Mouse (Mus musculus) lung, adult 2 months (tissue): ENCODE measurements around the gene Stim2.

ENCODE experiments used
- CTCF ChIP-seq: fragments of 200-500 bp; IDR thresholded peaks from 2 replicates; pipeline ENCODE4 v1.5.1; 2011; ENCODE audit warnings: mild to moderate bottlenecking, low read length, control low read depth; ENCODE audit not compliant: insufficient read depth
- POLR2A ChIP-seq: fragments of 200-500 bp; IDR thresholded peaks from 2 replicates; pipeline ENCODE4 v1.6.1; 2011; ENCODE audit warnings: low read depth, mild to moderate bottlenecking, control low read depth, low read length, borderline replicate concordance; ENCODE audit errors: extremely low read depth

- no peak for TF ChIP-seq POLR2A
- no peak for TF ChIP-seq CTCF
Observed at GRCm38 (mm10) chr5:53972905-53973304, 25.4 kb upstream of the Stim2 start.
